Mouse (Mus musculus): Measurements from ENCODE around the gene Mei1. TPM values are rescaled to one million over a fixed set of nuclear protein-coding genes. Genes with fewer than 3 reads are reported as not detected.

The Mei1 gene
- total RNA-seq, 2 experiments from 2014 or later, result 0.25 to 0.50 TPM

DNA sequence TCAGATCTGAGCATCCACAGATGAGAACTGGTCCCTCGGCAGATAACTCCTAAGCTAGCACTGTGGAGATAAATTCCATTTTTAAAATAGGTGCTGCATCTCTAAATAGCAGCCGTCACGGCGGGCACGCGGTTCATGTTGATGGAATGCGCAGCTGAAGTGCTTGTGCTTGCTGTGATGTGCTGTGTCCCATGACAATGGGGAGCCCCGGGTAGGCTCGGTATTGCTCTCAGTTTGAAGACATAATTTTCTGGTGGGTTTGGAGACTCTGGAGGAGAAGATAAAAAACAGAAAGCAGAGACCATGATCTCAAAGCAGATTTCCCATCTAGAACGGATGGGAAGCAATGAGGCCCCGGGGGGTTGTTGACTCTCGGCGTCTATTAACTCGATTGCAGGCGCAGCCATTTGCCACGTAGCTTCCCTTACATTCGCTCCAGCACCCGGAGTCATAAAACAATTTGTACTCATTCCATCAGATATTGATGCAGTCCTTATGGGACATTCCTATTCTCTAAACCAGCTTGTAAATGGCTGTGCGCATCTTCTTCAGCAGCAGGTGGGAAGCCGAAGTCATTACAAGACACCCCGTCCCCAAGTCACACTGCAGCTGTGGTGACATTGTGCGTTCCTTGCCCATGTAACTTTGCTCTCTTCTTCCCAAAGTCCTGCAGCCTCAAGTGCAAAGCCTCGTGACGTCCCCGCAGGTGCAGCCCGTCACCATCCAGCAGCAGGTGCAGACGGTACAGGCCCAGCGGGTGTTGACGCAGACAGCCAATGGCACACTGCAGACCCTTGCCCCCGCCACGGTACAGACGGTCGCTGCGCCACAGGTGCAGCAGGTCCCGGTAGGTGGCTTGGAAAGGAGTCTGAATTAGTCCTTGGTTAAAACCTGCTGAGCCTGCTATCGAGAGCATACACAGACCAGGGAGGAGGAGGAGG is 100.9 kb downstream of the Mei1 start:
- DNase-seq (ENCODE audit: low spot score in 2 of 2), result no peak

DNA sequence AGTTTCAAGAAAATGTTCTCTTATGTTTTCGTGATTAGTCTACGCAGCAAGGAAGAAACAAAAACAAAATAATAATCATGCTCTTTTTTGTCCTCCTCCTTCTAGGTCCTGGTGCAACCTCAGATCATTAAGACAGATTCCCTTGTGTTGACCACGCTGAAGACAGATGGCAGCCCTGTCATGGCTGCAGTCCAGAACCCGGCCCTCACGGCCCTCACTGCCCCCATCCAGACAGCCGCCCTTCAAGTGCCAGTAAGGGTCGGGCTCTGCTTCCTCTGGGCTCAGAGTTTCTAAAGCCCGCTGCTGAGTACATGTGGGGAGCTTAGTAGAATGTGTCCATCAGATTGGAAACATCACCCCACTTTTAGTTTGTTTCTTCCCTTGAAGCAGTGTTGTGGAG is 102.9 kb downstream of the Mei1 start:
- DNase-seq (ENCODE audit: low spot score in 2 of 2), result no peak

GRCm38 (mm10) chr15:82175091-82175490 is 105.3 kb downstream of the Mei1 start:
- DNase-seq (ENCODE audit: low spot score in 2 of 2), result no peak

Other genes starting within 250 kb of the Mei1 start
- gene Tob2, start 211.2 kb upstream of the Mei1 start, total RNA-seq (2021), result 10 to 100 TPM; 33.8 to 45.2 TPM
- gene Phf5a, start 198.1 kb upstream of the Mei1 start, total RNA-seq (2021), result 10 to 100 TPM; 34.3 to 36.2 TPM
- 100 to 1,000 TPM; 452 to 460 TPM for gene Aco2, start 197.7 kb upstream of the Mei1 start, total RNA-seq (2021)
- gene Polr3h, start 143.8 kb upstream of the Mei1 start, total RNA-seq (2021), result 10 to 100 TPM; 47.4 to 50.7 TPM
- gene Csdc2, start 133.2 kb upstream of the Mei1 start, total RNA-seq (2021), result 10 to 100 TPM; 71.1 to 72.6 TPM
- 100 to 1,000 TPM; 216 to 221 TPM for gene Pmm1, start 109.1 kb upstream of the Mei1 start, total RNA-seq (2021)
- not detected for gene 1700029P11Rik, start 89.5 kb upstream of the Mei1 start, total RNA-seq (2021)
- 10 to 100 TPM; 26.3 to 27.1 TPM for gene Xrcc6, start 82.2 kb upstream of the Mei1 start, total RNA-seq (2021)
- 100 to 1,000 TPM in 1 of 2 experiments, 10 to 100 TPM in 1; 96.5 to 108 TPM for gene Desi1, start 36.1 kb upstream of the Mei1 start, total RNA-seq (2021)
- gene Snu13, start 22.4 kb upstream of the Mei1 start, total RNA-seq (2021), result 100 to 1,000 TPM; 117 TPM
- gene 4930407I10Rik, start 10.8 kb upstream of the Mei1 start, total RNA-seq (2021), result not detected
- gene Ccdc134, start 57.9 kb downstream of the Mei1 start, total RNA-seq (2021), result 10 to 100 TPM; 12.4 to 12.9 TPM
- 100 to 1,000 TPM; 175 to 189 TPM for gene Srebf2, start 77.2 kb downstream of the Mei1 start, total RNA-seq (2021)
- gene Shisa8, start 142.8 kb downstream of the Mei1 start, total RNA-seq (2021), result 1 to 10 TPM; 1.4 to 1.9 TPM
- under 1 TPM; 0.47 to 0.76 TPM for gene Tnfrsf13c, start 154.4 kb downstream of the Mei1 start, total RNA-seq (2021)
- gene Cenpm, start 174.8 kb downstream of the Mei1 start, total RNA-seq (2021), result 1 to 10 TPM; 2.5 to 3.1 TPM
- gene 1500009C09Rik, start 182.4 kb downstream of the Mei1 start, total RNA-seq (2021), result 100 to 1,000 TPM; 100 to 113 TPM
- 100 to 1,000 TPM; 609 to 650 TPM for gene Sept3, start 204.9 kb downstream of the Mei1 start, total RNA-seq (2021)
- not detected for gene Wbp2nl, start 229.0 kb downstream of the Mei1 start, total RNA-seq (2021)